In genomic region chr19:26888171-26888570, GRCm38 (mm10) we compare ENCODE assay signal across 14 mouse cellular contexts. TPM values are rescaled to one million over a fixed set of nuclear protein-coding genes. Genes with fewer than 3 reads are reported as not detected.
DNase-seq lines count a peak whose midpoint lies in the region; ATAC-seq and TF ChIP-seq lines count a peak whose summit lies in the region.
"Had no signal": no experiment of that assay in that cellular context is flagged by ENCODE, and none has a peak within 500 bp of the region (broad histone marks: within the 10 kb centered on the region; RNA-seq: fewer than 3 reads in every experiment).

No protein-coding gene starts in this region.

- H3K9ac ChIP-seq in intestine, postnatal 0 days (ENCODE audit: low read depth, low read length), result no peak overlapping the region
- no peak overlapping the region for H3K9ac ChIP-seq in intestine, embryonic 15.5 days
- no peak overlapping the region for H3K9ac ChIP-seq in midbrain, postnatal 0 days (replicated peaks; ENCODE audit: low read length, poor library complexity, severe bottlenecking)

- no peak overlapping the region for H3K27ac ChIP-seq in intestine, postnatal 0 days (ENCODE audit: low read depth, low read length)
- H3K27ac ChIP-seq in intestine, embryonic 15.5 days, result no peak overlapping the region
- H3K27ac ChIP-seq in cortical plate, adult 2 months (ENCODE audit: insufficient read depth, low read length), result no peak overlapping the region
- 0 out of 2 replicates have a peak overlapping the region, but pooled peaks have one; percentile 1 for H3K27ac ChIP-seq in midbrain, postnatal 0 days (ENCODE audit: low read depth, low read length)
- no peak overlapping the region for H3K27ac ChIP-seq in heart, embryonic 10.5 days

- peak; percentile 31 for TF ChIP-seq CTCF in intestine, postnatal 0 days (IDR thresholded peaks at IDR 0.05; ENCODE audit: low read depth)
- TF ChIP-seq CTCF in cortical plate, adult 2 months (IDR thresholded peaks at IDR 0.05; ENCODE audit: extremely low read depth, insufficient read depth, low read length), result peak; percentile 64
- TF ChIP-seq CTCF in midbrain, postnatal 0 days (IDR thresholded peaks at IDR 0.05), result peak; percentile 84

- 82% methylated on average over 9 of the region's 9 CpGs for whole genome bisulfite sequencing in intestine, postnatal 0 days
- WGBS in intestine, embryonic 15.5 days, result 81% methylated on average over 9 of the region's 9 CpGs
- 37% methylated on average over 9 of the region's 9 CpGs for WGBS in midbrain, postnatal 0 days
- 80% methylated on average over 9 of the region's 9 CpGs for WGBS in heart, embryonic 10.5 days

- H3K4me3 ChIP-seq in intestine, postnatal 0 days (ENCODE audit: low read depth, low read length), result no peak overlapping the region
- H3K4me3 ChIP-seq in intestine, embryonic 15.5 days (replicated peaks), result no peak overlapping the region
- H3K4me3 ChIP-seq in cortical plate, adult 2 months (ENCODE audit: insufficient read depth, low read length), result no peak overlapping the region
- H3K4me3 ChIP-seq in midbrain, postnatal 0 days (ENCODE audit: low read depth, low read length), result no peak overlapping the region
- no peak overlapping the region for H3K4me3 ChIP-seq in heart, embryonic 10.5 days
- H3K4me3 ChIP-seq: erythroblast, embryonic 14.5 days had no signal

- no peak for ATAC-seq in intestine, postnatal 0 days
- no peak for ATAC-seq in intestine, embryonic 15.5 days
- peak; percentile 79 for ATAC-seq in midbrain, postnatal 0 days (ENCODE audit: low FRiP score)

- no peak for TF ChIP-seq POLR2A in cortical plate, adult 2 months (IDR thresholded peaks at IDR 0.05; ENCODE audit: extremely low read depth, insufficient read depth, low read length)

- no peaks in the 10 kb centered on the region for H3K9me3 ChIP-seq in intestine, postnatal 0 days (ENCODE audit: control insufficient read depth)
- H3K9me3 ChIP-seq in intestine, embryonic 15.5 days, result no peaks in the 10 kb centered on the region
- H3K9me3 ChIP-seq in midbrain, postnatal 0 days (ENCODE audit: low read length), result no peaks in the 10 kb centered on the region
- no peaks in the 10 kb centered on the region for H3K9me3 ChIP-seq in heart, embryonic 10.5 days

- no peaks in the 10 kb centered on the region for H3K36me3 ChIP-seq in intestine, postnatal 0 days (ENCODE audit: control insufficient read depth, insufficient read depth)
- H3K36me3 ChIP-seq in intestine, embryonic 15.5 days, result no peaks in the 10 kb centered on the region
- H3K36me3 ChIP-seq in midbrain, postnatal 0 days (ENCODE audit: insufficient read depth, low read length), result no peaks in the 10 kb centered on the region
- no peaks in the 10 kb centered on the region for H3K36me3 ChIP-seq in heart, embryonic 10.5 days

- no peaks in the 10 kb centered on the region for H3K27me3 ChIP-seq in intestine, postnatal 0 days (replicated peaks; ENCODE audit: control insufficient read depth, insufficient read depth, low read length)
- H3K27me3 ChIP-seq in intestine, embryonic 15.5 days (replicated peaks), result no peaks in the 10 kb centered on the region
- H3K27me3 ChIP-seq in midbrain, postnatal 0 days (ENCODE audit: insufficient read depth, low read length), result no peaks in the 10 kb centered on the region
- H3K27me3 ChIP-seq in heart, embryonic 10.5 days (ENCODE audit: insufficient read depth, poor library complexity, severe bottlenecking), result no peaks in the 10 kb centered on the region

- H3K4me1 ChIP-seq in intestine, postnatal 0 days (replicated peaks; ENCODE audit: control insufficient read depth, insufficient read depth, low read length), result no peaks in the 10 kb centered on the region
- H3K4me1 ChIP-seq in intestine, embryonic 15.5 days (replicated peaks), result no peaks in the 10 kb centered on the region
- H3K4me1 ChIP-seq in cortical plate, adult 2 months (ENCODE audit: control insufficient read depth, insufficient read depth, low read length), result no peaks in the 10 kb centered on the region
- H3K4me1 ChIP-seq in midbrain, postnatal 0 days (ENCODE audit: insufficient read depth, low read length), result no peaks in the 10 kb centered on the region
- H3K4me1 ChIP-seq in heart, embryonic 10.5 days, result peaks cover 5% of the 10 kb centered on the region; the same call in 1 of the 2 replicates

- peak; percentile 52 for DNase-seq in layer of hippocampus, adult 11-12 months (ENCODE audit: low spot score)
- DNase-seq in midbrain, postnatal 0 days (ENCODE audit: low spot score), result peak; percentile 82
- no peak for DNase-seq in heart, embryonic 10.5 days (ENCODE audit: low spot score)
- DNase-seq in spleen, postnatal 14 days (ENCODE audit: low spot score in 2 of 2), result no peak
- no peak for DNase-seq in cerebellum, adult 11-12 months
- DNase-seq: heart, adult 11 months; lung, adult 18-20 months; thymus, adult 2 months had no signal

- H3K4me2 ChIP-seq in intestine, postnatal 0 days (replicated peaks; ENCODE audit: low read depth), result no peak overlapping the region
- H3K4me2 ChIP-seq in intestine, embryonic 15.5 days (replicated peaks), result no peak overlapping the region
- no peak overlapping the region for H3K4me2 ChIP-seq in midbrain, postnatal 0 days (ENCODE audit: low read depth, low read length, poor library complexity, severe bottlenecking)

RNA-seq across cellular contexts. Expression of gene Gm815, which starts 2.5 kb away (rescaled TPM):
- polyA plus RNA-seq in intestine, postnatal 0 days (2015; fragmentation: Nextera tagmentation; extraction: Ambion mirVana), result not detected in 2 replicates
- not detected in 2 replicates for polyA plus RNA-seq in intestine, embryonic 15.5 days (2015; fragmentation: Nextera tagmentation; extraction: Ambion mirVana)
- polyA plus RNA-seq in cortical plate, adult 2 months (2012; rRNA removed), result not detected in 2 replicates
- not detected in 2 replicates for total RNA-seq in midbrain, postnatal 0 days (2014; rRNA removed)
- not detected in 2 replicates for polyA plus RNA-seq in midbrain, postnatal 0 days (2015; fragmentation: Nextera tagmentation; extraction: Ambion mirVana)
- not detected in 2 replicates for polyA plus RNA-seq in heart, embryonic 10.5 days (2016; fragmentation: Nextera tagmentation; extraction: Ambion mirVana)
- total RNA-seq: common myeloid progenitor, adult 5-6 weeks; left cerebral cortex, adult 8-10 months had no signal
- polyA plus RNA-seq: erythroblast, embryonic 14.5 days; thymus, adult 2 months had no signal

Comparison
In these comparisons a context has a peak if more than half of its experiments do, and no peak if none do; other contexts are left out.
1. CTCF ChIP-seq: peak in every context shown above with its lines; median percentile 84 in midbrain, postnatal 0 days; 64 in cortical plate, adult 2 months; 31 in intestine, postnatal 0 days.
2. DNase-seq: peak in layer of hippocampus, adult 11-12 months (single experiment) and midbrain, postnatal 0 days (single experiment); none in heart, embryonic 10.5 days (single experiment), spleen, postnatal 14 days (0 of 2) and cerebellum, adult 11-12 months (single experiment).